Mouse (Mus musculus) lung, embryonic 16.5 days (tissue): ENCODE data around the gene Ocm. TPM values are rescaled to one million over a fixed set of nuclear protein-coding genes. Genes with fewer than 3 reads are reported as not detected.

Experiments
- ATAC-seq: fragments of 200-750 bp; cut with Nextera tagmentation; 2 replicates; pipeline ENCODE4 v1.8.0; 2017; ENCODE audit warnings: low read depth, mild to moderate bottlenecking, moderate library complexity
- H3K27ac ChIP-seq: fragments of 300-500 bp; sonication (generic); 2 replicates; pipeline ENCODE4 v1.5.1; 2014; ENCODE audit warnings: mild to moderate bottlenecking, control low read depth, low read length
- H3K27me3 ChIP-seq: fragments of 300-500 bp; sonication (generic); 2 replicates; pipeline ENCODE4 v1.6.1; 2014; ENCODE audit warnings: low read depth, low read length, mixed read lengths; ENCODE audit not compliant: control insufficient read depth, insufficient read depth
- H3K36me3 ChIP-seq: fragments of 300-500 bp; sonication (generic); 2 replicates; pipeline ENCODE4 v1.6.1; 2014; ENCODE audit warnings: low read length; ENCODE audit not compliant: control insufficient read depth, insufficient read depth
- H3K4me1 ChIP-seq: fragments of 300-500 bp; sonication (generic); replicated peaks from 2 replicates; pipeline ENCODE4 v1.6.1; 2014; ENCODE audit warnings: low read length, mixed read lengths; ENCODE audit not compliant: control insufficient read depth, insufficient read depth
- H3K4me2 ChIP-seq: fragments of 300-500 bp; sonication (generic); 2 replicates; pipeline ENCODE4 v1.6.1; 2014; ENCODE audit warnings: low read depth, low read length, control low read depth
- H3K4me3 ChIP-seq: fragments of 300-500 bp; sonication (generic); 2 replicates; pipeline ENCODE4 v1.5.1; 2014; ENCODE audit warnings: mild to moderate bottlenecking, low read length, control low read depth
- H3K9ac ChIP-seq: fragments of 300-500 bp; sonication (generic); 2 replicates; pipeline ENCODE4 v1.6.1; 2014; ENCODE audit warnings: low read length, control low read depth
- H3K9me3 ChIP-seq: fragments of 300-500 bp; sonication (generic); 2 replicates; pipeline ENCODE4 v1.6.1; 2016; ENCODE audit warnings: low read length; ENCODE audit not compliant: control insufficient read depth
- WGBS: fragments of 180-500 bp; shearing (Covaris S2); extraction: QIAGEN DNeasy Blood & Tissue Kit; methylation state at CpG from one replicate; pipeline ENCODE4 v1.1.7; 2014; 5-methylcytosine and 5-hydroxymethylcytosine counted together
- polyA plus RNA-seq: library from polyadenylated mRNA; unstranded; fragments of >200 nt; fragmentation: Nextera tagmentation; extraction: Ambion mirVana; gene quantifications from 2 replicates; pipeline ENCODE4 v1.2.1, GENCODE M21; 2015

The Ocm gene
- polyA plus RNA-seq, result 0.24 and 0.47 TPM in 2 replicates

GRCm38 (mm10) chr5:144026620-144027263 is at the start of gene Ocm:
Gene Ocm (minus strand): TSS chr5:144026670.
- WGBS, result 56% methylated on average over 11 of the region's 11 CpGs
- Histone ChIP-seq H3K36me3 (no peaks in the 10 kb centered on the region), H3K27ac (no peak within 1 kb of the TSS), H3K4me1 (no peaks in the 10 kb centered on the region), H3K27me3 (no peaks in the 10 kb centered on the region), H3K4me3 (no peak within 1 kb of the TSS), H3K4me2 (no peak within 1 kb of the TSS), H3K9ac (no peak within 1 kb of the TSS), H3K9me3 (no peaks in the 10 kb centered on the region)
- no peak for ATAC-seq

- Histone ChIP-seq H3K4me3 (no peak overlapping the region), H3K27ac (no peak overlapping the region), H3K9me3 (no peaks in the 10 kb centered on the region), H3K36me3 (no peaks in the 10 kb centered on the region), H3K4me2 (no peak overlapping the region), H3K9ac (no peak overlapping the region), H3K27me3 (no peaks in the 10 kb centered on the region), H3K4me1 (no peaks in the 10 kb centered on the region)
- no peak for ATAC-seq
- 11% methylated on average over 1 of the region's 1 CpGs for WGBS
Observed at GRCm38 (mm10) chr5:144071249-144071648, 44.8 kb upstream of the Ocm start.

- Histone ChIP-seq H3K27me3 (no peaks in the 10 kb centered on the region), H3K36me3 (no peaks in the 10 kb centered on the region), H3K4me3 (no peak overlapping the region), H3K4me2 (no peak overlapping the region), H3K9me3 (no peaks in the 10 kb centered on the region), H3K9ac (no peak overlapping the region), H3K4me1 (no peaks in the 10 kb centered on the region), H3K27ac (no peak overlapping the region)
- no peak for ATAC-seq
- 79% methylated on average over 1 of the region's 1 CpGs for WGBS
Observed at GRCm38 (mm10) chr5:144070064-144070463, 43.6 kb upstream of the Ocm start.

- no peaks in the 10 kb centered on the region for H3K4me1 ChIP-seq
- H3K4me3 ChIP-seq, result no peak overlapping the region
- H3K4me2 ChIP-seq, result no peak overlapping the region
- H3K27me3 ChIP-seq, result no peaks in the 10 kb centered on the region
- ATAC-seq, result peak; percentile 71
- WGBS, result 67% methylated on average over 2 of the region's 2 CpGs
- no peak overlapping the region for H3K27ac ChIP-seq
- no peaks in the 10 kb centered on the region for H3K36me3 ChIP-seq
- H3K9me3 ChIP-seq, result no peaks in the 10 kb centered on the region
- no peak overlapping the region for H3K9ac ChIP-seq
Observed at GRCm38 (mm10) chr5:144066036-144066435, 39.6 kb upstream of the Ocm start.

- Histone ChIP-seq H3K9me3 (no peaks in the 10 kb centered on the region), H3K36me3 (no peaks in the 10 kb centered on the region), H3K4me1 (no peaks in the 10 kb centered on the region), H3K4me2 (no peak overlapping the region), H3K27ac (no peak overlapping the region), H3K9ac (no peak overlapping the region), H3K4me3 (no peak overlapping the region), H3K27me3 (no peaks in the 10 kb centered on the region)
- no peak for ATAC-seq
- WGBS, result 76% methylated on average over 5 of the region's 5 CpGs
Observed at GRCm38 (mm10) chr5:144064093-144064492, 37.6 kb upstream of the Ocm start.

GRCm38 (mm10) chr5:144054340-144054739 is 27.9 kb upstream of the Ocm start:
- Histone ChIP-seq H3K4me1 (no peaks in the 10 kb centered on the region), H3K4me2 (no peak overlapping the region), H3K27me3 (no peaks in the 10 kb centered on the region), H3K27ac (no peak overlapping the region), H3K9ac (no peak overlapping the region), H3K9me3 (no peaks in the 10 kb centered on the region), H3K4me3 (no peak overlapping the region), H3K36me3 (no peaks in the 10 kb centered on the region)
- no peak for ATAC-seq
- WGBS, result 90% methylated on average over 6 of the region's 6 CpGs

- H3K27me3 ChIP-seq, result no peaks in the 10 kb centered on the region
- no peak overlapping the region for H3K4me3 ChIP-seq
- no peak overlapping the region for H3K4me2 ChIP-seq
- H3K27ac ChIP-seq, result no peak overlapping the region
- H3K9ac ChIP-seq, result no peak overlapping the region
- H3K36me3 ChIP-seq, result no peaks in the 10 kb centered on the region
- H3K4me1 ChIP-seq, result no peaks in the 10 kb centered on the region
- no peaks in the 10 kb centered on the region for H3K9me3 ChIP-seq
- WGBS, result 25% methylated on average over 3 of the region's 3 CpGs
- ATAC-seq, result no peak
Observed at GRCm38 (mm10) chr5:144053450-144053849, 27.0 kb upstream of the Ocm start.

- Histone ChIP-seq H3K4me3 (no peak overlapping the region), H3K9ac (no peak overlapping the region), H3K4me1 (no peaks in the 10 kb centered on the region), H3K27me3 (no peaks in the 10 kb centered on the region), H3K9me3 (no peaks in the 10 kb centered on the region), H3K4me2 (no peak overlapping the region), H3K27ac (no peak overlapping the region), H3K36me3 (no peaks in the 10 kb centered on the region)
- ATAC-seq, result no peak
Observed at GRCm38 (mm10) chr5:144051268-144051667, 24.8 kb upstream of the Ocm start.

GRCm38 (mm10) chr5:144049881-144050280 is 23.4 kb upstream of the Ocm start:
- H3K4me2 ChIP-seq, result no peak overlapping the region
- H3K4me3 ChIP-seq, result no peak overlapping the region
- no peak for ATAC-seq
- no peaks in the 10 kb centered on the region for H3K36me3 ChIP-seq
- H3K27me3 ChIP-seq, result no peaks in the 10 kb centered on the region
- no peaks in the 10 kb centered on the region for H3K4me1 ChIP-seq
- H3K9ac ChIP-seq, result no peak overlapping the region
- no peak overlapping the region for H3K27ac ChIP-seq
- WGBS, result 60% methylated on average over 3 of the region's 3 CpGs
- no peaks in the 10 kb centered on the region for H3K9me3 ChIP-seq

- H3K9me3 ChIP-seq, result no peaks in the 10 kb centered on the region
- H3K4me3 ChIP-seq, result no peak overlapping the region
- H3K36me3 ChIP-seq, result no peaks in the 10 kb centered on the region
- no peaks in the 10 kb centered on the region for H3K4me1 ChIP-seq
- no peak overlapping the region for H3K9ac ChIP-seq
- WGBS, result 63% methylated on average over 13 of the region's 13 CpGs
- ATAC-seq, result no peak
- no peaks in the 10 kb centered on the region for H3K27me3 ChIP-seq
- no peak overlapping the region for H3K27ac ChIP-seq
- no peak overlapping the region for H3K4me2 ChIP-seq
Observed at GRCm38 (mm10) chr5:144047324-144047723, 20.9 kb upstream of the Ocm start.
